Mouse (Mus musculus): ENCODE results near the gene Med13l.

DNA sequence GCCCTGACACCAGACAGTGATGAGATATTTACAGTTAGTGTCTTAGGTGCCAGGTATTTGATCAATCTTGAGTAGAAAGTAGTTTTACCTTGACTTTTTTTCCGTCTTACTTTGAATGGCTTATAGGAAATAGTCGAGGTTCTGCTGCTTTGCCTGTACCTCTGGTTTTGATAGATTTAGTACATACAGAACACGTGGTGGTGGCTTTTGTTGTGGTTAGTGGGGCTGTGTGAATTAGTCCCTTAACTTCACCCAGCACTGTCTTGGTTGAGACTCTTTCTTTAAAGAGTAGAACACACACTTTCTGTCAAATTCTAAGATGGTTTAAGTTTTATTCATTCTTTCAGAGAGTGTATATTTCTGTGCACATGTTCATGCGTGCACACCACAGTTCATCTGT is 41.0 kb downstream of the Med13l start:
- TF ChIP-seq GATA1 (IDR thresholded peaks at IDR 0.05; ENCODE audit: borderline replicate concordance, low read length), result no peak
- no peak for TF ChIP-seq FLI1 (IDR thresholded peaks at IDR 0.05; ENCODE audit: low read length)
